Mouse (Mus musculus) mature B cell (primary cell): ENCODE data around the gene Tmc3.

Source experiments
- in situ Hi-C: fragments of 300-500 bp; cut with MboI; formaldehyde crosslinking; loops from 2 replicates; pipeline ENCODE4 v1.14.3; 2019

The Tmc3 gene

DNA sequence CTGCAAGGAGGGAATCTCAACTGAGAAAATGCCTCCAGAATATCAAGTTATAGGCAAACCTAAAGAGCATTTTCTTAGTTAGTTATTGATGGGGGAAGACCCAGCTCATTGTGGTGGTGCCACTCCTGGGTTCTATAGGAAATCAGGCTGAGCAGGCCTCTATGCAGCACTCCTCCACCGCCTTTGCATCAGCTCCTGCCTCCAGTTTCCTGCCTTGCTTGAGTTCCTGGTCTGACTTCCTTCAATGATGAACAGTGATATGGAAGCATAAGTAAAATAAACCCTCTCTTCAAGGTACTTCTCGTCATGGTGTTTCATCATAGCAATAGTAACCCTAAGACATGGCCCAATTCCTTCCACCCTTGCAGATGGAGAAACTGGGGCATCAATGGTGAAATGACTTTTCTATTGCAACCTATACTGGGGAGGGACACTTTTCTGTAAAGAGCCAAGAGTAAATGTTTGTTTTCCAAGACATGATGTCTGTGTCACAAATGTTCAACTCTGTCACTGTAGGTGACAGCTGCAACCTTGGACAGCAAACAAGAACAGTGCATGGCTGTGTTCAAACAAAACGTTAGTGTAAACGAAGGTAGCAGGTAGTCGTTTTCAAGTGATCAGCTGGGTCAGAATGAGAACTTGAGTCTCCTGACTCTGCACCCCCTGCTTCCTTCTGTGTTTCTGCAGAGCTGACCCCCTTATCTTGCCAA, 83.4 kb downstream of the Tmc3 start:
- in situ Hi-C loops: loop anchor here (25.0 kb wide), 2 partner anchors 219 to 806 kb away; partner anchors contain the start of genes Mesd, Mex3b and Tlnrd1

DNA sequence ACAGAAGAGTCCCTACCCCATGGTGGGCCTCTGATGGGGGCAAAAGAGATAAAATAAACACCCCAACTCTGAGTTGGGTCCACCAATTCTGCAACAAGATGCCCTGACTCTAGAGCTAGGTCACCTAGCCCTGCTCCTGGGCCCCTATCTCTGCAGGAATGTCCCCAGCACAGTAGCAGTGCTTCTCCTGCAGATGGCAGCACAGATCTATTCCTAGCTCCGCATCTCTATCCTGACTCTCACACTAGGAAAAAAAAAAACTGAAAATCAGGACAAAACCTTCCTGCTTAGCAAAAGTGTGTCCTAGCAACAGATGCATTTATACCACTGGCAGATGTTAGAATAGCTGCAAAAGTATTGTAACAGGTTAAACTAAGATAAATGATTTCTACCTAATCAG, 84.0 kb downstream of the Tmc3 start:
- in situ Hi-C loops: loop anchor here (25.0 kb wide), 2 partner anchors 219 to 806 kb away; partner anchors contain the start of genes Mesd, Mex3b and Tlnrd1

DNA sequence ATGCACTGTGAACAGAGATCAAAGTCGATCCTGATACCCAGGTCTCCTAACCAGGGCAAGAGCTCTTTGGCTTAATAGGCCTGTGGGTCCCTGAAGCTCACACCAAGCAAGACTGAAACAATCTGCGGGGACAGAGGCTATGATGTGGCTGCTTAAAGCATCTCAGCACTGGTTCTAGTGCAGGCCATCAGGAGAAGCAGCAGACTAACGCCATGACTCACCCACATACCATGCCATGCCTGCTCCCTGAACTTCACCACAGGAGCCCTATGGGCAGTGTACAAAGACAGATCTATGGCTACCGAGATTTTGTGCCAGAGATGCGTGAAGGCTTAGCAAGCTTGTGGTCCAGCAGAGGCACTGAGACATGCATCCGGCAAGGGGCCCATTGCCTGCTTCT, 86.8 kb downstream of the Tmc3 start:
- in situ Hi-C loops: loop anchor here (5.0 to 25.0 kb wide), 3 partner anchors 104 to 809 kb away; partner anchors contain the start of genes Mesd, Mex3b and Tlnrd1
